Mouse (Mus musculus): ENCODE measurements around the gene Dnm2. TPM values are rescaled to one million over a fixed set of nuclear protein-coding genes. Genes with fewer than 3 reads are reported as not detected.
"Not testable (repeated sequence)": the region's sequence is repeated elsewhere in the genome, so short reads cannot be mapped to it uniquely, and the experiment has no call there.

Gene Dnm2
- polyA plus RNA-seq, 1 experiment = 174 TPM

DNA sequence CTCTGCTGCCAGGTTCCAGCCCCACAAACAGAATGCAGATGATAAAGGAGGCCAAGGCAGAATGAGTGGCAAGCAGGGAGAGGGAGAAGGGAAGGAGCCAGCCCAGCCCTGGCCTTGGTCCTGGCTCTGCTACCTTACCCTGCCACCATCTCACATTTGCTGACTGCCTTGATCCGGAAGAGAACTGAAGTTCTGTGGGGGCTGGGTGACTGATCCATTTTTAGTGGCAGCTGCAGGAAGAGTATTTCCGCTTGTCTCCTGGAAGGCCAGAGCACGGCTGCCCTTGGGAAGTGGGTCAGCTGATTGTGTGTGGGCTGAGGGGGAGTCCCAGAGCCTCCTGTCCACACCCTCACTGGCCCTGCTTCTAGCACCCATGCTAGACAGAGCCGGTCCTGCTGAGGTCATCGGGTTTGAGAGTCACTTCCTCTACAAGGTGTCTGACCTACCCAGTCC lies 38.5 kb downstream of the Dnm2 start:
- 8% methylated on average over 5 of the region's 5 CpGs for WGBS
- no peak overlapping the region for H3K4me3 ChIP-seq (replicated peaks; ENCODE audit: extremely low read depth, low read depth, low read length)
- peaks cover 23% of the 10 kb centered on the region for H3K4me1 ChIP-seq (ENCODE audit: control insufficient read depth, insufficient read depth, low read length)
- TF ChIP-seq POLR2A (IDR thresholded peaks at IDR 0.05; ENCODE audit: borderline replicate concordance, extremely low read depth, low read depth, low read length) (no peak), CTCF (IDR thresholded peaks at IDR 0.05; ENCODE audit: insufficient read depth, low read length) (no peak)
- peak; percentile 38 for DNase-seq

DNA sequence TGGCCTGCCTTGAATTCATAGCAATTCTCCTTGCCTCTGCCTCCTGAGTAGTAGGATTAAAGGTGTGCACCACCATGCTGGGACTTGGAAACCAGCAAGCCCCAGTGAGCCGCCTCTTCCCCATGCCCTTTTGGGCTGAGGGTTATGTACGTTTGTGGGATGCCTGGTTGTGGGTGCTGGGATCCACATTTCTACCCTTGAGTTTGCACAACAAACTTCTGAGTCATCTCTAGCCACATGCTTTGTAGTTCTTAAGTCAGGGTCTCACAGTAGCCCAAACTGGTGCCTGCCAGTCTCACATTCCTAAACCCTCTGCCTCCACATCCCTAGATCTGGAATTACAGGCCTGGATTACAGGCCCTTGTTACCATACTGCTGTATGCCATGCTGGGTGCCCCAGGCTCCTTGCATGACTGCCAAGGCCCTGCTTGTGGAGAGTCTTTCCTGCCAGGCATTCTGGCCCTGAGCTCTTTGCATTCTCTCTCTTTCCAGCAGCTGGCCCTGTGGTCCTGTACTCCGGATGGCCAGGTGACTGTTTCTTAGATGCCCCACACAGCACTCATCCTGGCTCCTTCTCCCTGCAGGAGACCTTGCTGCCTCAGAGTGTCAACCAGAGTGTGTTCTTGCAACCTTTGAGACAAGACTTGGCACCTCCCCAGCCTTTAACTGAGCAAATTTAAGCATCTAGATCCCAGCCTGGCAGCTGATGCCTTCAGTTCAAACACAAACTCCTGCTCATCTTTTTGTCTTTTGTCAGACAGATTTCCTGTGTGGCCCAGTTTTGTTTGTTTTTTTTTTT lies 39.3 kb downstream of the Dnm2 start:
- no peak for TF ChIP-seq POLR2A (IDR thresholded peaks at IDR 0.05; ENCODE audit: borderline replicate concordance, extremely low read depth, low read depth, low read length)
- no peak for TF ChIP-seq CTCF (IDR thresholded peaks at IDR 0.05; ENCODE audit: insufficient read depth, low read length)
- DNase-seq = no peak
- WGBS = 48% methylated on average over 3 of the region's 3 CpGs
- Histone ChIP-seq H3K4me1 (ENCODE audit: control insufficient read depth, insufficient read depth, low read length) (peaks cover 23% of the 10 kb centered on the region), H3K4me3 (replicated peaks; ENCODE audit: extremely low read depth, low read depth, low read length) (no peak overlapping the region)

GRCm38 (mm10) chr9:21464565-21464928 lies 39.8 kb downstream of the Dnm2 start:
- H3K4me1 ChIP-seq (ENCODE audit: control insufficient read depth, insufficient read depth, low read length) = peaks cover 23% of the 10 kb centered on the region
- DNase-seq; H3K4me3 ChIP-seq (replicated peaks; ENCODE audit: extremely low read depth, low read depth, low read length): not testable (repeated sequence)
- 87% methylated on average over 7 of the region's 7 CpGs for WGBS

DNA sequence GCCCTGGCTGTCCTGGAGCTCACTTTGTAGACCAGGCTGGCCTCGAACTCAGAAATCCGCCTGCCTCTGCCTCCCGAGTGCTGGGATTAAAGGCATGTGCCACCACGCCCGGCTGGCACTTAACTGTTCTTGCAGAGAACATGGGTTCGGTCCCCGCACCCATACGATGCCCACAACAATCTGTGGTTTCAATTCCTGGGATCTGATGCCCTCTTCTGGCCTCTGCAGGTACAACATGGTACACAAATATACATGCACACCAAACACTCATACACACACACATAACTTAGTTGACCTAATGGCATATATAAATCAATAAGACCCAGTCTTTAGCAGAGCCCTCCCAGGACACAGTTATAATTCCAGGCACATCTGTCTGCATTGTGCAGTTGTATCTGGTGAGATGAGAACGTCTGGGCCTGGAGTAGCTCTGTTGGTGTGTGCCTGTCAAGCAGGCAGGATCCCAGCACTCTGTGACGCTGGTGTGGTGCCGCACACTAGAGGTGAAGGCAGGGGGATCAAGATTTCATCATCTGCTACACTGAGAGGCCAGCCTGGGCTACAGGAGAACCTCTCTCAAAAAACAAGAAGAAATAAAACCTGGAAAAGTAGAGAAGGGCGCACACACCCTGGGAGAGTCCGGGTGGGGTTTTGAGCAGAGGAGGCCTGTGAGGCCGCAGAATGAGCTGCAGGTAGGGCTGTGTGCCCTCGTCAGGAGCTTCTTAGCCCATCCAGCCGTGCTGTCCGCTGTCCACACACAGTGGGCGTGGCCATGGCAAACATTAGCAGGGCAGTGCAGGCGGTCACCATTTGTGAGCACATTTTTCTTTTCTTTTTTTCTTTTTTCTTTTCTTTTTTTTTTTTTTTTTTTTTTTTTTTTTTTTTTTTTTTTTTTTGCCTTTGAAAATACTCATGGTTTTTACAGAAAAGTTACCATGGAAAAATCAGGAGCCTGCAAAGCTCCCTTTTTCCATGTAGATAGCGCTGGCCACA lies 44.6 kb downstream of the Dnm2 start:
- TF ChIP-seq CTCF (IDR thresholded peaks at IDR 0.05; ENCODE audit: insufficient read depth, low read length) = peak; percentile 63
- no peak for TF ChIP-seq POLR2A (IDR thresholded peaks at IDR 0.05; ENCODE audit: borderline replicate concordance, extremely low read depth, low read depth, low read length)
- no peaks in the 10 kb centered on the region for H3K4me1 ChIP-seq (ENCODE audit: control insufficient read depth, insufficient read depth, low read length)
- H3K4me3 ChIP-seq (replicated peaks; ENCODE audit: extremely low read depth, low read depth, low read length) = no peak overlapping the region
- DNase-seq = peak; percentile 60
- WGBS = 78% methylated on average over 20 of the region's 20 CpGs

DNA sequence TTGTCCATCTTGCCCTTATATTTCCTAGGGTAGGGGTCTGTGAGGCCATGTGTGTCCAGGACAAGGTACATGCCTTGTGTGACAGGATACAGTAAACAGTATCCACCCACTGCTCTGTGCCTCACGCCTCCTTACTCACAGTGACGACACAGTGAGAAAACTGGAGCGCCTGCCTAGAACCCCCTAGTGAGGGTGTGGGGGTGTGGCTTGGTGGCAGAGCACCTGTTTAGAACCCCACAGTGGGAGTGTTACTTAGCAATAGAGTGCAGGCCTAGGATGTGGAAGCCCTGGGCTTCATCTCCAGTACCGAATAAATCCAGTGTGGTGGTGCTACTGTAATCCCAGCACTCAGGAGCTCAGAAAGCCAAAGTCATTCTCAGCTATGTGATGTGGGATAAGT lies 48.2 kb downstream of the Dnm2 start:
- WGBS = 77% methylated on average over 4 of the region's 4 CpGs
- no peak overlapping the region for H3K4me3 ChIP-seq (replicated peaks; ENCODE audit: extremely low read depth, low read depth, low read length)
- DNase-seq = no peak
- H3K4me1 ChIP-seq (ENCODE audit: control insufficient read depth, insufficient read depth, low read length) = no peaks in the 10 kb centered on the region
- TF ChIP-seq CTCF (IDR thresholded peaks at IDR 0.05; ENCODE audit: insufficient read depth, low read length) = no peak
- TF ChIP-seq POLR2A (IDR thresholded peaks at IDR 0.05; ENCODE audit: borderline replicate concordance, extremely low read depth, low read depth, low read length) = no peak

DNA sequence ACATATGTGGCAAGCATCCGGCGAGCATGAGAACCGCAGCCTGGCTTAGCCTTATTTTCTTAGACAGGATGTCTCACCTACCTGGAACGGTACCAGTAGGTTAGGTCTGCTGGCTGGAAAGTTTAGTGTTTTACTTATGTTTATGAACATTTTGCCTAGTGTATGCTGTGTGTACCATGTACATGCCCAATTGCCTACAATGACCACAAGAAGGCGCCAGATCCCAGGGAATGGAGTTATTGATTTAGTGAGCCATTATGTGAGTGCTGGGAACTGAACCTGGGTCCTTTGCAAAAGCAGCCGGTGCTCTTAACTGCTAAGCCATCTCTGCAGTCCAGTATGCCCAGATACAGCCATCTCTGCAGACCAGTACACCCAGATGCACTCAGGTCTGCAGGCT lies 53.0 kb downstream of the Dnm2 start:
- no peaks in the 10 kb centered on the region for H3K4me1 ChIP-seq (ENCODE audit: control insufficient read depth, insufficient read depth, low read length)
- TF ChIP-seq POLR2A (IDR thresholded peaks at IDR 0.05; ENCODE audit: borderline replicate concordance, extremely low read depth, low read depth, low read length) = no peak
- no peak for TF ChIP-seq CTCF (IDR thresholded peaks at IDR 0.05; ENCODE audit: insufficient read depth, low read length)
- DNase-seq = no peak
- no peak overlapping the region for H3K4me3 ChIP-seq (replicated peaks; ENCODE audit: extremely low read depth, low read depth, low read length)
- 99% methylated on average over 6 of the region's 6 CpGs for WGBS

- WGBS = 77% methylated on average over 4 of the region's 4 CpGs
- no peaks in the 10 kb centered on the region for H3K4me1 ChIP-seq (ENCODE audit: control insufficient read depth, insufficient read depth, low read length)
- no peak overlapping the region for H3K4me3 ChIP-seq (replicated peaks; ENCODE audit: extremely low read depth, low read depth, low read length)
- TF ChIP-seq POLR2A (IDR thresholded peaks at IDR 0.05; ENCODE audit: borderline replicate concordance, extremely low read depth, low read depth, low read length) (no peak), CTCF (IDR thresholded peaks at IDR 0.05; ENCODE audit: insufficient read depth, low read length) (no peak)
- no peak for DNase-seq
Observed at GRCm38 (mm10) chr9:21484065-21484464, 59.4 kb downstream of the Dnm2 start.

DNA sequence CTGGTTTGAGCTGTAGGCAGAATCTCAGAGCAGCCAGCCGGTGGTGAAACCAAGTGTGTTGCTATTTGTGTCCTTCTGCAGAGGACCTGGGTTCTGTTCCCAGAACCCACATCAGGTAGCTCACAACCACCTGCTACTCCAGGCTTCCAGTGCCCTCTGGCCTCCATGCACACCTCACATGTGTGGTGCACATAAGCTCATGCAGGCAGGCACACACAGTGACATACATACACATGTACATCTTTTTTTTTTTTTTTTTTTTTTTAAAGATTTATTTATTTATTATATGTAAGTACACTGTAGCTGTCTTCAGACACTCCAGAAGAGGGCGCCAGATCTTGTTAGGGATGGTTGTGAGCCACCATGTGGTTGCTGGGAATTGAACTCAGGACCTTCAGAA lies 63.5 kb downstream of the Dnm2 start:
- WGBS = 91% methylated on average over 1 of the region's 2 CpGs
- not testable (repeated sequence) for H3K4me3 ChIP-seq (replicated peaks; ENCODE audit: extremely low read depth, low read depth, low read length)

DNA sequence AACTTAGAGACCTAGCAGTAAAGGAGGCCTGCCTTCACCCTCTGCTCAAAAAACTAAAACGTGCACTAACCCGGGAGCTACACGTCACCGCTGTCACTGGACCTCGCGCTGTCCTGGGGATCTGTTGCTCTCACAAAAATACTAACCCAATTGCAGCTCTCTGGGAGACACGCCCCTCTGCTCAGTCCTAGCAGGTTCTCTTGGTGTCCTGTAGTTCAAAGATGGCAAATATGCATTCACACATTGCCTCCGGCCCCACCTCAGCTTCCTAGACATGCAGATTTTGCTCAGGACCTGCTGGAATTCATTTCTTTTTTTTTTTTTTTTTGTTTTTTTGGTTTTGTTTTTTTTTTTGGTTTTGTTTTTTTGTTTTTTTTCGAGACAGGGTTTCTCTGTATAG lies 66.0 kb downstream of the Dnm2 start:
- Histone ChIP-seq H3K4me3 (replicated peaks; ENCODE audit: extremely low read depth, low read depth, low read length) (no peak overlapping the region), H3K4me1 (ENCODE audit: control insufficient read depth, insufficient read depth, low read length) (no peaks in the 10 kb centered on the region)
- WGBS = 91% methylated on average over 9 of the region's 9 CpGs
- TF ChIP-seq POLR2A (IDR thresholded peaks at IDR 0.05; ENCODE audit: borderline replicate concordance, extremely low read depth, low read depth, low read length) (no peak), CTCF (IDR thresholded peaks at IDR 0.05; ENCODE audit: insufficient read depth, low read length) (no peak)
- DNase-seq = no peak

More for the DNA sequence above, 63.5 kb downstream of the Dnm2 start:
- not testable (repeated sequence) for H3K4me1 ChIP-seq (ENCODE audit: control insufficient read depth, insufficient read depth, low read length); DNase-seq

GRCm38 (mm10) chr9:21493907-21494306 lies 69.2 kb downstream of the Dnm2 start:
- WGBS = 67% methylated on average over 2 of the region's 2 CpGs

More at GRCm38 (mm10) chr9:21493907-21494306, 69.2 kb downstream of the Dnm2 start:
- TF ChIP-seq CTCF (IDR thresholded peaks at IDR 0.05; ENCODE audit: insufficient read depth, low read length) = no peak
- TF ChIP-seq POLR2A (IDR thresholded peaks at IDR 0.05; ENCODE audit: borderline replicate concordance, extremely low read depth, low read depth, low read length) = no peak
- DNase-seq = no peak
- Histone ChIP-seq H3K4me1 (ENCODE audit: control insufficient read depth, insufficient read depth, low read length) (no peaks in the 10 kb centered on the region), H3K4me3 (replicated peaks; ENCODE audit: extremely low read depth, low read depth, low read length) (no peak overlapping the region)

Data from lung, adult 2 months (tissue).